Comparison of ENCODE assay signal across 15 mouse cellular contexts in the genomic region with DNA sequence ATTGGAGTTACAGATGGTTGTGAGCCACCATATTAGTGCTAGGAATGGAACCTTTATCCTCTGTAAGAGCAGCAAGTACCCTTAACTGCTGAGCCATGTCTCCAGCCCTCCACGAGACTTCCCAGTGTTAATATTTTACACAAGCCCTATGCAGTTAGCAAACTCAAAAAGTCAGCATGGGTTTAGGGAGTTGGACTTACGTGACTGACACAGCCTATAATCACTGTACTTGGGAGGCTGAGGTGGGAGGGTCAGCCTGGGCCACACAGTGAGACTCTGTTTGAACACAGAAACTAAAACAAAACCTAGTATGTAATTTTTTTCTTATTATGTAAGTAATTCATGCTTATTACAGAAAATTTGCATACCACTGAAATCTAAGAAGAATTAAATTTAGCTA. TPM values are rescaled to one million over a fixed set of nuclear protein-coding genes. Genes with fewer than 3 reads are reported as not detected.
"Had no signal": no experiment of that assay in that cellular context is flagged by ENCODE, and none has a peak within 500 bp of the region (broad histone marks: within the 10 kb centered on the region; RNA-seq: fewer than 3 reads in every experiment).

No protein-coding gene starts in this region.

- H3K9ac ChIP-seq: limb, embryonic 13.5 days; liver, embryonic 15.5 days; lung, embryonic 14.5 days; midbrain, embryonic 15.5 days; neural tube, embryonic 12.5 days had no signal

- ATAC-seq: intestine, embryonic 16.5 days; midbrain, embryonic 15.5 days had no signal

- H3K27me3 ChIP-seq: limb, embryonic 13.5 days; liver, embryonic 15.5 days; midbrain, embryonic 15.5 days; neural tube, embryonic 12.5 days had no signal

- H3K27ac ChIP-seq: layer of hippocampus, adult 2 months; limb, embryonic 13.5 days; liver, embryonic 15.5 days; midbrain, embryonic 10.5 days; midbrain, embryonic 15.5 days; neural tube, embryonic 12.5 days had no signal

- H3K9me3 ChIP-seq: limb, embryonic 13.5 days; liver, embryonic 15.5 days; midbrain, embryonic 10.5 days; midbrain, embryonic 15.5 days; neural tube, embryonic 12.5 days had no signal

- H3K4me2 ChIP-seq: limb, embryonic 13.5 days; liver, embryonic 15.5 days; lung, embryonic 14.5 days; midbrain, embryonic 15.5 days; neural tube, embryonic 12.5 days had no signal

- DNase-seq: left cerebral cortex, postnatal 4 days; lung, embryonic 14.5 days; lung, postnatal 10 days; lung, postnatal 4 days; thymus, postnatal 4 days had no signal

- H3K4me1 ChIP-seq: limb, embryonic 13.5 days; midbrain, embryonic 10.5 days; midbrain, embryonic 15.5 days; neural tube, embryonic 12.5 days had no signal

- H3K4me3 ChIP-seq: layer of hippocampus, adult 2 months; limb, embryonic 13.5 days; liver, embryonic 15.5 days; midbrain, embryonic 10.5 days; midbrain, embryonic 15.5 days; neural tube, embryonic 12.5 days had no signal

- H3K36me3 ChIP-seq: liver, embryonic 15.5 days had no signal

RNA-seq across cellular contexts. Expression of gene Gm21972, which starts 54.8 kb away (rescaled TPM):
- total RNA-seq: liver, adult 2 months; monocyte, adult 5-6 weeks; neutrophil, adult 5-6 weeks had no signal
- polyA plus RNA-seq: intestine, embryonic 16.5 days; liver, adult 2 months; liver, embryonic 15.5 days; lung, embryonic 14.5 days; neural tube, embryonic 12.5 days had no signal
